Mouse (Mus musculus): ENCODE data around the gene Dgke. TPM values are rescaled to one million over a fixed set of nuclear protein-coding genes. Genes with fewer than 3 reads are reported as not detected.
A peak's percentile ranks its signal among the peaks of the same experiment; 100 is the strongest.
"Not testable (repeated sequence)": the region's sequence is repeated elsewhere in the genome, so short reads cannot be mapped to it uniquely, and the experiment has no call there.

Gene Dgke
- polyA plus RNA-seq, 1 experiment from 2014 or later, result 6.6 TPM

DNA sequence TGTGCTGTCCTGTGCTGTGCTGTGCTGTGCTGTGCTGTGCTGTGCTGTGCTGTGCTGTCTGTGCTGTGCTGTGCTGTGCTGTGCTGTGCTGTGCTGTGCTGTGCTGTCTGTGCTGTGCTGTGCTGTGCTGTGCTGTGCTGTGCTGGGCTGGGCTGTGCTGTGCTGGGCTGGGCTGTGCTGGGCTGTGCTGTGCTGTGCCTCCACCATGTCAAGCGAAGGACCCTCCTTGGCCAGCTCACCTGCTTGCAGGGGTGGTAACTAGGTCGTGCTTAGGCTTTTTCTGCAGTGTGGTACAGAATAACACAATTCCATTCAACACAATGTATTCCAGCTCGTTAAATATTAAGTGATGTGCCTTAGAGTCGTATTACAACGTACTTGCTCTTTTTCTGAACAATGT, 15.3 kb upstream of the Dgke start:
- H3K9me3 ChIP-seq (ENCODE audit: control insufficient read depth, low read length); ATAC-seq (ENCODE audit: insufficient read depth, low FRiP score, low TSS enrichment); H3K4me3 ChIP-seq (ENCODE audit: low read depth, low read length); H3K4me2 ChIP-seq (ENCODE audit: low read depth); H3K4me1 ChIP-seq (ENCODE audit: control insufficient read depth, insufficient read depth, low read length); H3K27ac ChIP-seq (ENCODE audit: low read depth, low read length); H3K36me3 ChIP-seq (ENCODE audit: control insufficient read depth, insufficient read depth, low read length); DNase-seq (ENCODE audit: low spot score); H3K9ac ChIP-seq (ENCODE audit: low read length); H3K27me3 ChIP-seq (ENCODE audit: control insufficient read depth, insufficient read depth, low read length): not testable (repeated sequence)
- WGBS, result 80% methylated on average over 5 of the region's 5 CpGs

DNA sequence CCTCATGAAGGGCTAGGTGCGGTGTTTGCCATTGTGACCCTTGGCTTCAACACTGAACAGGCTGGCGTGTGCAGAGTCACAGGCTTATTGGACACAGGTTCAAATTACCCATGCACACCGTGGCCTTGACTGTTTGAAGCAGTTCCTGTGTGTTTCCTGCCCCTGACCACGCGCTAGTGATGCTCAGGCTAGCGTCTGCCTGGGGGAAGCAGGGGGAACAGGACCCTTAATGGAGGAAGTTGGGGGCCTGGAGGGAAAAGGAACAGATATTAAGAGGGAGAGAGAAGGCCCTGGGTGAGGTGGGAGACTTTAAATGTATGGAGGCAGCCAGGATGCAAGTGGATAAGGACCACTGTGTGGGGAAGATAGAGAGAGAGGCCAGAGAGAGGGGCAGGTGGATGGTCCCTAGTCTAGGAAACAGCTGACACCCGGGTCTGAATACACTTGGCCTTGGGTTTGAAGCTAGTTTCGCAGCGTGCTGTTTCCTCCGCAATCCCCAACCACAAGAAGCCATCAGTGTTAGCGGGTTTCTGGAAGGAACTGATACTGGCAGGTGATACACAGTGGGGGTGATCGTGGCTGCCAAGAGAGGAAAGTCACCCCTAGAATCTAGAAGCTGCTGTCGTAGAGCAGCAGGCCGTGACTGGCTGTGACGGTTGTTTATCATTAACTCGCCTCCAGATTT, 12.5 kb upstream of the Dgke start:
- DNase-seq (ENCODE audit: low spot score), result no peak
- ATAC-seq (ENCODE audit: insufficient read depth, low FRiP score, low TSS enrichment), result no peak
- WGBS, result 86% methylated on average over 16 of the region's 16 CpGs
- no peak overlapping the region for H3K27ac ChIP-seq (ENCODE audit: low read depth, low read length)
- H3K4me2 ChIP-seq (ENCODE audit: low read depth), result no peak overlapping the region
- no peak overlapping the region for H3K4me3 ChIP-seq (ENCODE audit: low read depth, low read length)
- no peaks in the 10 kb centered on the region for H3K4me1 ChIP-seq (ENCODE audit: control insufficient read depth, insufficient read depth, low read length)
- no peaks in the 10 kb centered on the region for H3K9me3 ChIP-seq (ENCODE audit: control insufficient read depth, low read length)
- H3K9ac ChIP-seq (ENCODE audit: low read length), result no peak overlapping the region
- H3K36me3 ChIP-seq (ENCODE audit: control insufficient read depth, insufficient read depth, low read length), result no peaks in the 10 kb centered on the region
- no peaks in the 10 kb centered on the region for H3K27me3 ChIP-seq (ENCODE audit: control insufficient read depth, insufficient read depth, low read length)

DNA sequence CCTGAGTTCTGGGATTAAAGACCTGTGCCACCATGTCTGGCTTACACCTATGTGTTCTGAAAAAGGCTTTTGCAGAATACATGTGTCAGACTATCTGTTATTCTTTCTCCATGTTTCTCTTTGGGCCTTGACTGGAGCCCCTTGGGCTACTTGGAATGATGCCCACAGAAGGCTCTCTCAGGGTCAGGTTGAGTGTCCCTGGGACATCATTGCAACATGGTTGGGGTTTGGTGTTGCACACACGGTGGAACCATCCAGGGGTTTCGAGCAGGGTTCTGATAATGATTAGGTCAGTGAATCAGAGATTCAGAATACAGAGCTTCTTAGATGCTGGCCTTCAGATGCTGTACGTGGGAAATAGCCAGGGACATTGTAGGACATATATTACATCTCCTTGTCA, 11.7 kb upstream of the Dgke start:
- Histone ChIP-seq H3K4me2 (ENCODE audit: low read depth) (no peak overlapping the region), H3K4me3 (ENCODE audit: low read depth, low read length) (no peak overlapping the region), H3K36me3 (ENCODE audit: control insufficient read depth, insufficient read depth, low read length) (no peaks in the 10 kb centered on the region), H3K9ac (ENCODE audit: low read length) (no peak overlapping the region), H3K4me1 (ENCODE audit: control insufficient read depth, insufficient read depth, low read length) (no peaks in the 10 kb centered on the region), H3K27ac (ENCODE audit: low read depth, low read length) (no peak overlapping the region), H3K9me3 (ENCODE audit: control insufficient read depth, low read length) (no peaks in the 10 kb centered on the region), H3K27me3 (ENCODE audit: control insufficient read depth, insufficient read depth, low read length) (no peaks in the 10 kb centered on the region)
- DNase-seq (ENCODE audit: low spot score), result no peak
- WGBS, result 90% methylated on average over 3 of the region's 3 CpGs
- no peak for ATAC-seq (ENCODE audit: insufficient read depth, low FRiP score, low TSS enrichment)

DNA sequence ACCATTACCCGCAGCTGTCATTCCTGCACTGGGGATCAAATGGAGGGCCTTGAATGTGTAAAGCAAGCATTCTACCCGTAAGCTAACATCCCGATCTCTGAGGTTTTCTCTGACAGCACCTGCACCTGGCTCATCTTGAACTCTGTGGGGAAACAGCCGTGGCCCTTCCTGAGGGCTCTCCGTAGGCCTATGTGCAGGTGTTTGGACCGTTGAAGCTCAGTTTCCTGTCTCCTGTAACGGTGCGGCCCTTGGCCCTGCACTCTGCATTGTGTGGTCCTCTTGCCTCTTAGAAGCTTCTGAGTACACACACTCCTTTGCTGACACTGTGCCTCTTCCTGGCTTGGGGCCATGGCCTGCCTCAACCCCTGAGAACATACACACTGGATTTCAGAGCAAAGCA, 11.0 kb upstream of the Dgke start:
- Histone ChIP-seq H3K27me3 (ENCODE audit: control insufficient read depth, insufficient read depth, low read length) (no peaks in the 10 kb centered on the region), H3K4me2 (ENCODE audit: low read depth) (no peak overlapping the region), H3K4me1 (ENCODE audit: control insufficient read depth, insufficient read depth, low read length) (no peaks in the 10 kb centered on the region), H3K9ac (ENCODE audit: low read length) (no peak overlapping the region), H3K36me3 (ENCODE audit: control insufficient read depth, insufficient read depth, low read length) (no peaks in the 10 kb centered on the region), H3K4me3 (ENCODE audit: low read depth, low read length) (no peak overlapping the region), H3K9me3 (ENCODE audit: control insufficient read depth, low read length) (no peaks in the 10 kb centered on the region), H3K27ac (ENCODE audit: low read depth, low read length) (no peak overlapping the region)
- ATAC-seq (ENCODE audit: insufficient read depth, low FRiP score, low TSS enrichment) (no peak), DNase-seq (ENCODE audit: low spot score) (no peak)
- WGBS, result 86% methylated on average over 8 of the region's 8 CpGs

DNA sequence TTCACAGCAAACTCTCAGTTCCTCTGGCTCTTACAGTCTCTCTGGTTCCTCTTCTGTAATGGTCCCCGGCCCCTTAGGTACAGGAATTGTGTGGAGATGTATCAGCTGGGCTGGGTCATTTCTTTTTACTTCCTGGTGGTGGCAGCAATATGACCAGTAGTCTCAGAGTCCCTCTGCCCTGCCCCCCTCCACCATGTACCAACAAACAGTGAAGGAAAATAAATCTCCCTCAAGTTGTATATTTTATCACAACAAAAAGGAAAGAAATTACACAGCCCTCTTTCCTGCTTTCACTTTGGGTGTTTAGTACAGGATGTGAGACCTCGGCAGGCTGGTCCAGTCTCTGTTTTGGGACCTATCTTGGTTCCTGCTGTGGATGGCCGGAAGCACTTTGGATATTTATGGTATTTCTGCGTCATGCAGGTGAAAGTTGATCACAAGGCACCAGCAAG, 9.7 kb upstream of the Dgke start:
- no peak for DNase-seq (ENCODE audit: low spot score)
- 82% methylated on average over 4 of the region's 4 CpGs for WGBS
- no peaks in the 10 kb centered on the region for H3K36me3 ChIP-seq (ENCODE audit: control insufficient read depth, insufficient read depth, low read length)

DNA sequence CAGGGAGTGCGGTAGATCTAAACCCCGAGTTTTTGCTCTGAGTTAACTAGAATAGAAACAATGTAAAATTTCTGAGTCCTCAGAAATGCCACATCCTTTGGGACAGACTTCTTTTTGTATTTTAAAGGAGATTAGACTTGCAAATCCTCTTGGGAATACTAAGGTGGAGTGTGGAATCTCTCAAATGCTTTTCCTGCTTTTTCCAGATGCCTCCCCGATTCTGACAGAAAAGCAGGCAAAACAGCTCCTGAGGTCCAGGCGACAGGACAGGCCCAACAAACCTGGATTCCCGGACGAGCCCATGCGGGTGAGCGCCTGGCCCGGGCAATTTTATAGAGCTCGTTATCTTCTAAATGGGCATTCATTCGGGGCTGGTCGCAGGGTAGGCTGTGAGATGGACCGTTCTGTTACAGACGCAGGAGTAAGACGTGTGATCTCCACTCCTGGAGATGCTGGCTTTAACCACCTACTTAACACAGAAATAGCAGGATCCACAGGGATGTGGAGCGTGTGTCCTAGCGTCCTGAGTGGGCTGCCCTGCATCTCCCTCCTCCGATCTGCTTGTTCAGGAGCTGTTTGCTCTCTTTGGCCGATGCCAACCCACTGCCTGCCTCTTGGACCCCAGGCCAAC, 8.2 kb upstream of the Dgke start:
- no peak overlapping the region for H3K4me3 ChIP-seq (ENCODE audit: low read depth, low read length)
- H3K36me3 ChIP-seq (ENCODE audit: control insufficient read depth, insufficient read depth, low read length), result no peaks in the 10 kb centered on the region
- H3K4me1 ChIP-seq (ENCODE audit: control insufficient read depth, insufficient read depth, low read length), result no peaks in the 10 kb centered on the region
- ATAC-seq (ENCODE audit: insufficient read depth, low FRiP score, low TSS enrichment) (no peak), DNase-seq (ENCODE audit: low spot score) (no peak)
- H3K9ac ChIP-seq (ENCODE audit: low read length), result no peak overlapping the region
- H3K27ac ChIP-seq (ENCODE audit: low read depth, low read length), result no peak overlapping the region
- WGBS, result 54% methylated on average over 19 of the region's 19 CpGs
- H3K4me2 ChIP-seq (ENCODE audit: low read depth), result no peak overlapping the region
- H3K9me3 ChIP-seq (ENCODE audit: control insufficient read depth, low read length), result no peaks in the 10 kb centered on the region
- no peaks in the 10 kb centered on the region for H3K27me3 ChIP-seq (ENCODE audit: control insufficient read depth, insufficient read depth, low read length)

More for the DNA sequence above, 9.7 kb upstream of the Dgke start:
- no peak overlapping the region for H3K4me2 ChIP-seq (ENCODE audit: low read depth)
- no peaks in the 10 kb centered on the region for H3K27me3 ChIP-seq (ENCODE audit: control insufficient read depth, insufficient read depth, low read length)
- H3K4me1 ChIP-seq (ENCODE audit: control insufficient read depth, insufficient read depth, low read length), result no peaks in the 10 kb centered on the region
- no peak for ATAC-seq (ENCODE audit: insufficient read depth, low FRiP score, low TSS enrichment)
- H3K4me3 ChIP-seq (ENCODE audit: low read depth, low read length), result no peak overlapping the region
- H3K27ac ChIP-seq (ENCODE audit: low read depth, low read length), result no peak overlapping the region
- no peaks in the 10 kb centered on the region for H3K9me3 ChIP-seq (ENCODE audit: control insufficient read depth, low read length)
- no peak overlapping the region for H3K9ac ChIP-seq (ENCODE audit: low read length)

DNA sequence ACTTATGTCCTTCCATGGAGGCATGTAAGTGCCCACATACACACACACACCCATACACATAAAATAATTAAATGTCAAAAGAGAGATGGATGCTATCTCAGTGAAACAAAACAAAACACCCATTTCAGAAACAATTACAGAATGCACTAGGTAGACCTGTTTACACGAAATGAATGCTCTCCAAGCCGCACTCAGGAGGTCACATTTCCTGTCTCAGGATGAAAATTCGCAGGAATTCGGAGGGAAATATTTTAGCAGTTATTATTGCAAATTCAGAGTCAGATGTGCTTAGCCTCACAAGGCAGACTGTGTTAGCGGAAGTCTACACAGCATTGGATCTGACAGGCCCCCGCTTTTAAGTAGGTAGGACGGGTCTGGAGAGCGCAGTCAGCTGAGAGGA, 6.9 kb upstream of the Dgke start, which contains the start of gene Gm525:
Gene Gm525, plus strand, starts transcription at position 301 of the 400 bp plus-strand sequence.
- ATAC-seq (ENCODE audit: insufficient read depth, low FRiP score, low TSS enrichment) (no peak), DNase-seq (ENCODE audit: low spot score) (no peak)
- no peaks in the 10 kb centered on the region for H3K27me3 ChIP-seq (ENCODE audit: control insufficient read depth, insufficient read depth, low read length)
- H3K36me3 ChIP-seq (ENCODE audit: control insufficient read depth, insufficient read depth, low read length), result no peaks in the 10 kb centered on the region
- no peak within 1 kb of the TSS for H3K27ac ChIP-seq (ENCODE audit: low read depth, low read length)
- no peaks in the 10 kb centered on the region for H3K4me1 ChIP-seq (ENCODE audit: control insufficient read depth, insufficient read depth, low read length)
- no peak within 1 kb of the TSS for H3K9ac ChIP-seq (ENCODE audit: low read length)
- no peak within 1 kb of the TSS for H3K4me2 ChIP-seq (ENCODE audit: low read depth)
- no peaks in the 10 kb centered on the region for H3K9me3 ChIP-seq (ENCODE audit: control insufficient read depth, low read length)
- whole genome bisulfite sequencing, result 91% methylated on average over 8 of the region's 8 CpGs
- H3K4me3 ChIP-seq (ENCODE audit: low read depth, low read length), result no peak within 1 kb of the TSS

DNA sequence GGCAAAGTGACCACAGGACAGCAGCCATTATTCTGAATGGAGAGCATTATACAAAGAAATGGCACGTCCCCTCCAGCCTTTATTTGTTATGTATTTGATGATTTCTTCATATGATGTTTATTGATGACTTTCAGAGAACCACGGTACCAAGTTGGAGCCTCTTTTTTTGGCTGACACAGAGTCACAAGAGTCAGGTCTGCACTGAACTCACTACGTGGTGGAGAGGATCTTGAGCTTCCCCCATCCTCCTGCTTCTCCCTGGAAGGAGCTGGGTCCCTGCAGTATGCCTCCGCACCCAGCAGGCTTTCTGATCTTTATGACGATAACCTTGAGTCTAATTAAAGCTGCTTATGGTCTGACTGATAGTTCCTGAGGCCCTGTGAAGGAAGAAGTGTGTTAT, 4.9 kb upstream of the Dgke start:
- ATAC-seq (ENCODE audit: insufficient read depth, low FRiP score, low TSS enrichment) (no peak), DNase-seq (ENCODE audit: low spot score) (no peak)
- H3K9me3 ChIP-seq (ENCODE audit: control insufficient read depth, low read length), result no peaks in the 10 kb centered on the region
- H3K36me3 ChIP-seq (ENCODE audit: control insufficient read depth, insufficient read depth, low read length), result no peaks in the 10 kb centered on the region
- H3K27me3 ChIP-seq (ENCODE audit: control insufficient read depth, insufficient read depth, low read length), result no peaks in the 10 kb centered on the region
- H3K4me1 ChIP-seq (ENCODE audit: control insufficient read depth, insufficient read depth, low read length), result no peaks in the 10 kb centered on the region
- 79% methylated on average over 5 of the region's 5 CpGs for WGBS
- no peak overlapping the region for H3K9ac ChIP-seq (ENCODE audit: low read length)
- no peak overlapping the region for H3K27ac ChIP-seq (ENCODE audit: low read depth, low read length)
- H3K4me3 ChIP-seq (ENCODE audit: low read depth, low read length), result no peak overlapping the region
- H3K4me2 ChIP-seq (ENCODE audit: low read depth), result no peak overlapping the region

DNA sequence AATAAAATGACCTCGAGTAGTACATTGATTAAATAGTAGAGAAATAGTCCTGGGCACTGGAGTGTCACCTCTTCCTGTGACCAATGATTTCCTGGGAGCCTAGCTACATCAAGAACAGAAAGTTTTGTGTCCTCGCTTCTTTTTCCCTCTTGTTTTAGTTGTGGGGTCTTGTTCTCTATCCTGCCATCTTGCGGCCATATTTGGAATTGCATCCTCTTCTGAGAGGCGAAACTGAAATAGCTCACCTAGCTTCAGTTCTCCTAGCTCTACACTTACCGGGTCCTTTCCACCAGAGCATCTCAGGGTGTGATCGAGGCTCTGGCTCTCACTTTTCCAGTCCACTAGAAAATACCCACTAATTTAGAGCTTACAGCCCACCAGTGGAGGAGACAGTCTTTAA, 2.7 kb upstream of the Dgke start:
- Histone ChIP-seq H3K9me3 (ENCODE audit: control insufficient read depth, low read length) (no peaks in the 10 kb centered on the region), H3K36me3 (ENCODE audit: control insufficient read depth, insufficient read depth, low read length) (no peaks in the 10 kb centered on the region), H3K4me1 (ENCODE audit: control insufficient read depth, insufficient read depth, low read length) (no peaks in the 10 kb centered on the region), H3K27ac (ENCODE audit: low read depth, low read length) (no peak overlapping the region), H3K4me2 (ENCODE audit: low read depth) (no peak overlapping the region), H3K4me3 (ENCODE audit: low read depth, low read length) (no peak overlapping the region), H3K27me3 (ENCODE audit: control insufficient read depth, insufficient read depth, low read length) (no peaks in the 10 kb centered on the region), H3K9ac (ENCODE audit: low read length) (no peak overlapping the region)
- peak; percentile 65 for DNase-seq (ENCODE audit: low spot score)
- 30% methylated on average over 6 of the region's 6 CpGs for WGBS
- no peak for ATAC-seq (ENCODE audit: insufficient read depth, low FRiP score, low TSS enrichment)

Measured in neural tube, embryonic 11.5 days (tissue).